Mouse (Mus musculus): ENCODE measurements around the gene Ccdc73.
"Not testable (repeated sequence)": the region's sequence is repeated elsewhere in the genome, so short reads cannot be mapped to it uniquely, and the experiment has no call there.

Ccdc73 gene

GRCm38 (mm10) chr2:104878794-104879193 is 11.2 kb downstream of the Ccdc73 start:
- no peak for DNase-seq (ENCODE audit: low spot score)

GRCm38 (mm10) chr2:104886109-104886508 is 18.5 kb downstream of the Ccdc73 start:
- DNase-seq (ENCODE audit: low spot score): no peak

- not testable (repeated sequence) for DNase-seq (ENCODE audit: low spot score)
Measured at GRCm38 (mm10) chr2:104887331-104887730, 19.7 kb downstream of the Ccdc73 start.

- DNase-seq (ENCODE audit: low spot score): peak; percentile 74
Measured at GRCm38 (mm10) chr2:104887882-104888566, 20.4 kb downstream of the Ccdc73 start.

GRCm38 (mm10) chr2:104899975-104900374 is 32.4 kb downstream of the Ccdc73 start:
- DNase-seq (ENCODE audit: low spot score): no peak

- DNase-seq (ENCODE audit: low spot score): no peak
Measured at GRCm38 (mm10) chr2:104915709-104916108, 48.1 kb downstream of the Ccdc73 start.

- DNase-seq (ENCODE audit: low spot score): no peak
Measured at GRCm38 (mm10) chr2:104964492-104964891, 96.9 kb downstream of the Ccdc73 start.

GRCm38 (mm10) chr2:104981712-104982111 is 114.1 kb downstream of the Ccdc73 start:
- no peak for DNase-seq (ENCODE audit: low spot score)

GRCm38 (mm10) chr2:104985796-104986195 is 118.2 kb downstream of the Ccdc73 start:
- no peak for DNase-seq (ENCODE audit: low spot score)

GRCm38 (mm10) chr2:104988974-104989373 is 121.4 kb downstream of the Ccdc73 start:
- no peak for DNase-seq (ENCODE audit: low spot score)

GRCm38 (mm10) chr2:104994436-104994835 is 126.8 kb downstream of the Ccdc73 start:
- DNase-seq (ENCODE audit: low spot score): no peak

- DNase-seq (ENCODE audit: low spot score): no peak
Measured at GRCm38 (mm10) chr2:104996201-104996600, 128.6 kb downstream of the Ccdc73 start.

- no peak for DNase-seq (ENCODE audit: low spot score)
Measured at GRCm38 (mm10) chr2:105007236-105007635, 139.6 kb downstream of the Ccdc73 start.

GRCm38 (mm10) chr2:105016192-105016966 is 148.8 kb downstream of the Ccdc73 start:
- no peak for DNase-seq (ENCODE audit: low spot score)

- DNase-seq (ENCODE audit: low spot score): peak; percentile 95
Measured at GRCm38 (mm10) chr2:105016967-105017287, 149.3 kb downstream of the Ccdc73 start, which contains the start of gene Eif3m. Gene Eif3m, minus strand, starts transcription at chr2:105017080.

GRCm38 (mm10) chr2:105017802-105018201 is 150.2 kb downstream of the Ccdc73 start:
- DNase-seq (ENCODE audit: low spot score): no peak

- no peak for DNase-seq (ENCODE audit: low spot score)
Measured at GRCm38 (mm10) chr2:105019457-105019856, 151.9 kb downstream of the Ccdc73 start.

- DNase-seq (ENCODE audit: low spot score): no peak
Measured at GRCm38 (mm10) chr2:105021256-105021655, 153.7 kb downstream of the Ccdc73 start.

GRCm38 (mm10) chr2:105021836-105022235 is 154.2 kb downstream of the Ccdc73 start:
- no peak for DNase-seq (ENCODE audit: low spot score)

GRCm38 (mm10) chr2:105023031-105023615 is 155.5 kb downstream of the Ccdc73 start:
- no peak for DNase-seq (ENCODE audit: low spot score)

GRCm38 (mm10) chr2:105023815-105024214 is 156.2 kb downstream of the Ccdc73 start:
- DNase-seq (ENCODE audit: low spot score): no peak

- not testable (repeated sequence) for DNase-seq (ENCODE audit: low spot score)
Measured at GRCm38 (mm10) chr2:105025610-105026009, 158.0 kb downstream of the Ccdc73 start.

Data from urinary bladder, postnatal 14 days (tissue).